Mouse (Mus musculus): Measurements from ENCODE around the gene Spocd1.

DNA sequence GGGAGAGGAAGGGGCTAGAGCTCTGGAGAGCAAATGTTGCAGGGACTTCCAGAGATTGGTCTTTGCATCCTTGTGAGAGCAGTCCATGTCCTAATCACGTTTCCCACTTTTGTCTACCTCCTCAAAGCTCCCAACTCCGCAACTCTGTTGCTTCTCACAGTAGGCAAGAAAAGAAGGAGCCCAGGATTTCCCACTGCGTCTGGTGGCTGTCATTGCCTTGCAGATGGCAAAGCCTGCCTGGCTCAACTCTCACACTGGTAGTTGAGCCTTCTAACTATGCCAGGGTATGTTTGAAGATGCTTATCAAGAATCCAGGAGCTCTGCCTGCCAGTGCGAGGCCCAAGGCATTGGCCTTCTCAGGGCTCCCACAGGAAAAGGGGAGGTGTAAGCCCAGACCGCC is 54.0 kb downstream of the Spocd1 start:
- TF ChIP-seq EP300 (IDR thresholded peaks at IDR 0.05; ENCODE audit: low read depth in 1 of 2, low read length in 2 of 2) (no peak), CTCF (IDR thresholded peaks at IDR 0.05 in 2 of 3, conservative IDR thresholded peaks at IDR 0.05 in 1 of 3; ENCODE audit: control insufficient read depth in 1 of 3, insufficient read depth in 1 of 3, low read depth in 2 of 3, low read length in 3 of 3, poor library complexity in 1 of 3, severe bottlenecking in 1 of 3) (no peak), RCOR1 (IDR thresholded peaks at IDR 0.05; ENCODE audit: low read depth, low read length) (no peak), POLR2A (IDR thresholded peaks at IDR 0.05; ENCODE audit: control insufficient read depth in 1 of 2, insufficient read depth in 1 of 2, low read depth in 1 of 2, low read length in 2 of 2, poor library complexity in 1 of 2) (no peak)
